Mouse (Mus musculus): ENCODE measurements around the gene Lin37.
A peak's percentile ranks its signal among the peaks of the same experiment; 100 is the strongest.

Lin37 gene

DNA sequence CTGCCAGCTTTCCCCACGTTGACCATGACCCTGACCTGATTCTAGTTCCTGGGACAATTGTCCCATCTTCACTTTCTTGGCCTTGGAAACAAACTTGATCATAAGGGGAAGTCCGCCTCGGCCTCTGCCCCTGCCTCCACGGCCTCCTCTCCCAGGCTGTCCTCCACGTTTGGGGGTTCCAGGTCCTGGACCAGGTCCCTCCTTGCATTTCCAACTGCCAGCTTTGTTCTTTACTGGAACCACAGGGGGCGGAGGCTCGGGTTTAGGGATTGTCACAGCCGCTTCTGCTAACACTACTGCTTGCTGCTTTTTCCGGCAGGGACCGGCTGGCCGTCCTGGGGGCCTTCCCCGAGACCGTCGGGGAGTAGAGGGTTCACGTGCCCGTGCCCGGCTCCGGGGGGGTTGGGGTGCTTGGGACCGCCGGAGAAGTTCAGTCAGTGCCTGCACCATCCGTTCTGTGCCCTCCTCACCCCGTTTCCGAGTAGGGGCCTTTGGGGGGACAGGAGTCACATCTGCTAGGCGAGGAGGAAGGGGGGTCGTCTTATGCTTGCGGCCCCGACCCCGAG, 26.9 kb upstream of the Lin37 start:
- peak; percentile 42 for DNase-seq

DNA sequence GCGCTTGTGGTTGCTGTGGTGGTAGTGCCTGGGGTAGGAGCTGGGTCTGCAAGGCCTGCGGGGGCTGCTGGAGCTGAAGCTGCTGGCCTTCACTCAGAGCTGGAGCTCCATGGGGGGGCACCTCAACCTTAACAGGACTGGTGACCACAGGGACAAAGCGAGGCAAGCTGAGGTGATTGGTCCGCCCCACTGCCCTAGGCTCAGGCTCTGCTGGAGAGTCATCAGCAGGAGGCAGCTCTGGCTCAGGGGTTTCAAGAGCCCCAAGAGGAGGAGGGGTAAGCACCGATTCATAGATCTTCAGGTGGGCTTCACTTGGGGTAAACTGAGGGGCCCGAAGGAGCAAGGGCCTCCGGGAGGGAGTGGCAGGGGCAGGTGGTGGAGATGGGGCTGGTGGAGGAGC, 25.5 kb upstream of the Lin37 start:
- peak; percentile 18 for DNase-seq

DNA sequence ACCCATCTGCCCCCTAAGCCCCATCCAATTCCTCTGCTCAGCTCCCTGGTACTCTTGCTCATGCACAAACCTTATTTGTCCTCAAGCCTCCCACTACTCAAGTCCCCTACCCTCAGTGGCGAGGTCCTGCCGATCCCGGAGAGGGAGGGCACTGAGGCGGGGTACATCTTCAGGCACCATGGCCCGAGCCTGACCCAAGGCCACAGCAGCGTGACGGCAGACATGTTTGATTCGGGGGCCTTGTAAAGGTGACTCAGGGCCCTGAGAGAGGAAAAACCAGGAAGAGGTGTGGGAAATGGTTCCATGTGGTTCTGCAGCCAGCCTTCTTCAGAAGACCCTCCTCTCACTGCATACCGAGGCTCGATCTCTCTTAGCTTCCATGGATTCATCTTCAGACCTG, 24.7 kb upstream of the Lin37 start:
- peak; percentile 11 for DNase-seq

DNA sequence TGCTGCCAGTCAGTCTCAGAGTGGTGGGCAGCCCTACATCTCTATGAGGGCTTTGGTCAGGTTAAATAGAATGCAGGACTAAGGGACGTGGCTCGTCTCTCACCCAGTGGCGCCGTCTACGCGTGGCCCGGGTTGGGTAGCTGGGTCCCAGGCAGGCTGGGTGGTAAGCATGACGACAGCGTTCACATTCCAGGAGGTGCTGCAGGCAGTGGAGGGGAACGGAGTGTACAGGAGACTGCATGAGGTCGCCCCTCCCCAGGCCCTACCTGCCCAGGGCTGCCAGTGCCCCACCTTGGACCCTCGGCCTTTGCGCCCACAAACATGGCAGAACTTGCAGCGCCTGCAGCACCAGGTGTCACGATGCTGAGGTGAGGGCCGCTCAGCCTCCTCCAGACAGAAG, 21.9 kb upstream of the Lin37 start:
- peak; percentile 16 for DNase-seq

DNA sequence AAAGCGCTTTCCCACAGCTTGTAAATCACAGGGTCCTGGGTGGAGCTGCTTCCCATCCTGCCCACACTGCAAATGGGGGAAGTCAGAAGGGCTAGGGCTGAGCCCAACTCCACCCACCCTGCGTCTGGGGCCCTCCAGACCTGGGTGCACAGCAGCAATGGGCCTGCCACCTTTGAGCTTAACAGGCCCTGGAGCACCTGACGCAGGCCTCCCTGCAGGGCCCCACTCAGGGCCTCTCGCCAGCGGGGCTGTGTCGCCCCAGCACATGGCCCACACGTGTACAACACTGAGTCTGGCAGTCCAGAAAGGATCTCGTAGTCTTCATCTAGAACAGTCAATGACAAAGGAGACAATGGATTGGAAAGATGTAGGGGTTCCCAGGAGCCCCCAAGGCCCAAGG, 20.3 kb upstream of the Lin37 start:
- DNase-seq = no peak

DNA sequence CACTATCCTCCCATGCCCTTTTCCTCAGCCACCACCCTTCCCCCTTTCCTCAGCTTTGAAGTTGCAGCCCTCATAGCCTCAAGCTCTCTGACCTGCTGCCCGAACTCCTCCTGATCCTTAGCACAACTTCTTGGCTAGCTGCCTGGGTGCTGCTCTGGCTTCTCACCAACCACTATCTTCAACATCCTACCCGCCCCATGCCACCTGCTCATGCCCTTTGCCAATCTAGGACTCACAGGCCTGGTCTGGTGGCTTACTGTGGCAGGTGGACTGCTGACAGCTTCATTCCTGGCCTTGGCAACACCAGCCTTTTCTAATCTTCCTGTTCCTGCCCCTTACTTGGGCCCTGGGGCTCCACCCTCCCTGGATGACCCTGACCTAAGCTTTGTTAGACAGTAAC, 13.3 kb upstream of the Lin37 start:
- DNase-seq = peak; percentile 73

DNA sequence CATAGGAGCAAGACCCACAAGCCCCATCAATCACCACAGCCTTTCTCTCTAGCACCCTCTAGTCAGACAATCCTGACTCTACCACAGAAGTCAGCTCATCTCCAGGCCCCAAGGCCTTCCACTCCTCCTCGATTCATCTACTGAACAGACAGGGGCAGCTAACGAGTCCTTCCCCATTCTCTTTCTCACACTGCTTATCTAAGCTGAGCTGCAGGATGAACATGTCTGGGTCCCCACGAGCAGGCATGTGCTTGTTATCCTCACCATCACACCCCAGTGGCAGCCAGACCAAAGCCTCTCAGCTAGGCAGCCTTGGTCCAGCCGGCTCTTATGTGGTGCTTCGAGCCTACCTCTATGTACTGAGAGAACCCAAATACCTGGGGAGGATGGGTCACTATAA, 12.8 kb upstream of the Lin37 start:
- no peak for DNase-seq

DNA sequence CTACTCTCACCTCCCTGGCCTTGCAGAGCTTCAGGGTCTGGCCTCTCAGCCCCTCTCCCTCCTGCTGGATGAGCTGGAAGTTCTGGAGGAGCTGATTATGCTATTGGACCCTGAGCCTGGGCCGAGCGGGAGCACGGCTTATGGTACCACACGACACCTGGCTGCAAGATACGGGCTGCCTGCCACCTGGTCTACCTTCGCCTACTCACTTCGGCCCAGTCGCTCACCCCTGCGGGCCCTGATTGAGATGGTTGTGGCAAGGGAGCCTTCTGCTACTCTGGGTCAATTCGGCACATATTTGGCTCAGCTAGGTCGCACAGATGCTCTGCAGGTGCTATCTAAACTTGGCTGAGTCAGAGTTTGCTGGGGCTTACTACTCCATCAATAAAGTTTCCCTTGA, 7.9 kb upstream of the Lin37 start:
- DNase-seq = no peak

DNA sequence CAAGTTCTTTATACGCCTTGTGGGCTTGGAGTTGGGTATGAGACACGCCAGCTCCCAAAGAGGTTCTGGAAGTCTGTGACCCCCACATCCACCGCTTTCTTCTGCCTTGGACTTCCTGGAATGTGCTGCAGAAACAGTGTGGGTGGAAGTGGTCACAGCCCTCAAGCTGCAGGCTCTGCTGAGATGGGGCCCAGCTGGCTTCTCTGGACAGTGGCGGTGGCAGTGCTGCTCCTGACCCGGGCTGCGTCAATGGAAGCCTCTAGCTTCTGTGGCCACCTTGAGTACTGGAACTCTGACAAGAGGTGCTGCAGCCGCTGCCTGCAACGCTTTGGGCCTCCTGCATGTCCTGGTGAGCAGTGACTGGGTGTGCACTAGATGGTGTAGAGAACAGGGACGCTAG, 6.4 kb upstream of the Lin37 start:
- DNase-seq = no peak

DNA sequence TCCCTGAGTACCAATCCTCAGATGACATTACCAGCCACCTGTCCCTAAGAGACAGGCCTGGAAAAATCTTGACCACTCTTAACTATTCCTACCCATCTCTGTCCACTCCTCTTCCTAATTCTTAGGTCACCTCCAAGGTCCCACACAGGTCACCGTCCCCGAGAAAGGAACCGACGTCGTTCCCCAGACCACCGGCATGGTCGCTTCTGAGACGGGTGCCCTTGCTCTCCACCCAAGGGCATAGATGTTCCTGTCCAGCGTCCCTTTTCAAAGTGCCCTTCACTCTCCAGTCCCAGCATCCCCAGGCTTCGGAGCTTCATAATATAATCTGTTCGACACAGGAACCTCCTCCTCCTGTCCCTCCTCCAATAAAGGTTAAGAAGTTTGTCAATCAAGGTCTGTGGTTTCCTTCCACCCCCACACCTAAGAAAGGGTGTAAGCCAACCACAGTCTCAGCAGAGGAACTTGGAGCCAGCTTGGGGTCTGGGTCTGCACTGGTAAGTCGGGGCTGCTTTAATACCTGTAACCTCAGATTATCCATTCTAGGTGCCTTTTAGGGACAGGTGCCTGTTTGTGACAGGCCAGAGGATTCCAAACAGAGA, 5.4 kb upstream of the Lin37 start, which contains the start of gene Igflr1:
Igflr1 (plus strand) TSS at position 458 of the 602 bp plus-strand sequence.
- DNase-seq = no peak

DNA sequence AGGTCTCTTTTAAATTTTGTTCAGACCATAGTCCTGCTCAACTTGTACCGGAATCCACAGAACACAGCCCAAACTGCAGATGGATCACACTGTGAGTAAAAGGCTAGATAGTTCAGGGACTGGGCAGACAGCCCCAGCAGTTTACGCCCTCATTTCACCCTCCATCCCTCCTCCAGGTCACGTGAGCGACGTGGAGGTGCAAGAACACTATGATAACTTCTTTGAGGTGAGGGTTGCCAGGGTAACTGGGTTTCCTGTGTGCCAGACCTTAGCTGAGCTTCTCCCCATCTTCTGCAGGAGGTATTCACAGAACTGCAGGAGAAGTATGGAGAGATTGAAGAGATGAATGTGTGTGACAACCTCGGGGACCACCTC, 4.3 kb upstream of the Lin37 start:
- no peak for DNase-seq

DNA sequence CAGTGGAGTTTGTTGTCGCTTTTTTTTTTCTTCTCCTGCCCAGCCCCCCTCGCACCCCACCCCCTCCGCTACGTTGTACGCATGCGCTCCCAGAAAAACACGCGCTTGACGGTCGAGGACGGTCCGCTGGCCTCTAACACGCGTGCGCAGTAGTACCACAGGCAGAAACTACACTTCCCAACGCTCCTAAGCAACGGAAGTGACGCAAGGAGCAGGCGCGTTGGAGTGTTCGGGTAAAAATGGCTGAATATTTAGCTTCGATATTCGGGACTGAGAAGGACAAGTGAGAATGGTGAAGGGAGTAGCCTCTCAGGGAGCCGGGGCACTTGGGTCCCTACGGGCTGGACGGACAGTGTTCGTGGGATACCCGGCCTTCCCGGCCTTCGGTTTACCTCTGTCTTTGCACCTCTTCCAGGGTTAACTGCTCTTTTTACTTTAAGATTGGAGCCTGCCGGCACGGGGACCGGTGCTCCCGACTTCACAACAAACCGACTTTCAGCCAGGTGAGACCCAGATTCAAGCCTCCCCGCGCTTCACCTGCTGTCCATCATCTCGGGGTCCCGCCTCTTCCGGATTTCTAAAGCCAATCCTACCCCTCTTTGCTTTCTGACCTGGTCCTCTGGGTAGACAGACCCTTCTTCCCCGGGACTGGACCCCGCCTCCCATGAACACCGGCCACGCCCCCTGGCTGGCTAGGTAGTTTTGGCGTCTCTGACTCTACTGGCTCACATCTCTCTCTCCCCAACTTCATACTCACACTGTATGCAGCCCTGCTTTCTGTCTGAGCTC, 3.7 kb upstream of the Lin37 start, which contains the start of the genes U2af1l4, Gm49396 and Psenen:
U2af1l4 (plus strand) TSS at position 185 of the 789 bp plus-strand sequence.
Gm49396 (plus strand) TSS at position 228 of the 789 bp plus-strand sequence.
Psenen (minus strand) TSS at position 511 of the 789 bp plus-strand sequence.
- peak; percentile 94 for DNase-seq

DNA sequence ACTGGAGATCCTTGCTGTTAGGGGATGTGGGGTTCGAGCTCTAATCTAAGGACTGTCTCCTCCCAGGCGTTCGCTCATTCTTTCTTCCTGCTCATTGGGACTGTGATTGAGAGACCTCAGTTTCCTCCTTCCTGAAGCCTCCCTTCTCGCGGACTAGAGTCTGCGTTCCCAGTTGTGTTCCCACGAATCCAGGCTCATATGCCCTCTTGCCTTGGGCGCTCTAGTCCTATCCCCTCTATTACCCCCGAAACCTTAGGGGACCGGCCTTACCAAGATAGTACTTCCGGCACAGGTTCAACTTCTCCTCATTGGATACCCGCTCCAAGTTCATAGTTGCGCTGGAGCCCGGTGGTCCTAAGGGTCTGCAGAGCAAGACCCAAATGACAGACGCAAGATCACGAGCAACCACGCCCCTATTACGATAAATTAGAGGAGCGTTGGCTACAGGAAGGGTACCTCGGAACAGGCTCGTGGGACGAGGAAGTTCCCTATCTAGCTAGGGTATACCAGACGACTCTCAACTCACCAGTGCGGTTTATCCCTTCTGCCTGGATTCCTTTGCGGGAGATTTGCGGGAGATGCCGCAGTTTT, 3.0 kb upstream of the Lin37 start:
- peak; percentile 58 for DNase-seq

DNA sequence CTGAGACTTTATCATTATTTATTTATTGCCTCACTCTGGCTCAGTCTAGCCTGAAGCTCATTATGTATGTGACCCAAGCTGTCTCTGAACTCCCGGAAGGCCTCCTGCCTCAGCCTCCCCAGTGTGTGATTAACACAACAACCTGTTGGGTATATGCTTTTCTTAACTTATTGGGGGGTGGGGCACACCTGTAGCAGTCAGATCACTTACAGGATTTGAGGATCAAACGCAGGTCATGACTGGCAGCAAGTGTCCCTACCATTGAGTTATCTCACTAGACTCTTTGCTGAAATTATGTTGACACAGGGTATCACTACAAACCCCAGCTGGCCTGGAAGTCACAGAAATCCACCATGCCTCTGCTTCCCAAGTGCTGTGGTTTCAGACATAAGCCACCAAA, 658 bp upstream of the Lin37 start:
- DNase-seq = no peak

DNA sequence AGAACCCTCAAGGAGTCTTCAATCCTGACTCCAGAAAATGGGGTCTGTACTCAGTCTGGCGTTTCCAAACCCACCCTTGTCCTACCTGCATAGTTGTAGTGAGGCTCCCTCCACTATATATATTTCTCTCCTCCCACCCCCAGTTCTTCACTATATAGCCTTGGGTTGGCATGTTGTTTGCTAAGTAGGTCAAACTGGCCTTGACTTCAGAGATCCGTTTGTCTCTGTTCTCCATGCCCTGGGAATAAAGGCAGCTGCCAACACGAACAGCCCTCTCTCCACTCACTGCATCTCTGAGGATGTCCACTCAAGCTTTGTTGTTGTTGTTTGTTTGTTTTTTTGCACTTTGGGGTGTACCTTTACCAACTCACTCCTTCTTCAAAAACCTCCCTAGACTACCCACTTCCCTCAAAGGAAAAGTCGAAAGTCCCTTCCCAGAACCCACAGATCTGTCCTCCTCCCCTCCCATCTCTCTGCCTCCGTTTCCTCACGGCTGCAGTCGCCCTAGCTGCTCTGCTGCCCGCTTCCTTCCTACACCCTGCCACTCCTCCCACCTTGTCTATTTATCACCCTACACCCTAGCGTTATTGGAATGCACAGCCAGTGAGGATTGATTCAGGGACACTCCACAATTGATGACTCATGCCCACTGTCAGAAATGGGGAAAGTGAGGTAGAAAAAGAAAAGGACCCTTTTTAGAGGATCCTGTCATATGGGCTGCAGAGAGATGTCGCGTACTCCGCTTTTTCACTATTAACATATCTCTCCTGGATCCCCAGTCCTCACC, 789 bp downstream of the Lin37 start:
- DNase-seq = no peak

DNA sequence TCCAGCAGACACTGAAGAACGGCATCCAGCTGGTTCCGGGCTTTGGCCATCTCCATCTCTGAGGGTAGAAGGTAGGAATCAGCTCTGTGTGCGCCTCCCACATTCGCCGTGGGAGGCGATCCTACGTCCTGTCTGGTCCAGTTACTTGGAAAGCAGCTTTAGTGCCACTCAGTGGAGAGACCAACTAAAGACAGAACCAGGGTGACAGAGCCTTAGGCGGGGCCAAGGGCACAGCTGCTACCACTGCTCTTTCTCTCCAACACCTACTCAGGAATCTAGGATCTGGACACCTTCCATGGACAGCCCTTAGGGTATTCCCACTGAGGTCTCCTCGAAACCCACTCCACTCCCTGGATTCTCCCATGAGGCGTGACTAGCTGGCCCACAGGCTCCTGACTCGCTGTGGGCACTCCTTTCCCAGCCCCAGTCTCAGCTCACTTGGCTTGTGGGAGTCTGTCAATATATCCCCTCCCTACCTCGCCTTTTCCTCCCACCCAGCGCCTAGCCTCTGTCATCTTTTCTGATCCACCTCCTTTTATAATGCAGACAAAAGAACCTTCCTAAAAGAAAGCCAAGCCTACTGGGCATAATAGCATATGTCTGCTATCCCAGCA, 1.6 kb downstream of the Lin37 start:
- DNase-seq = no peak

DNA sequence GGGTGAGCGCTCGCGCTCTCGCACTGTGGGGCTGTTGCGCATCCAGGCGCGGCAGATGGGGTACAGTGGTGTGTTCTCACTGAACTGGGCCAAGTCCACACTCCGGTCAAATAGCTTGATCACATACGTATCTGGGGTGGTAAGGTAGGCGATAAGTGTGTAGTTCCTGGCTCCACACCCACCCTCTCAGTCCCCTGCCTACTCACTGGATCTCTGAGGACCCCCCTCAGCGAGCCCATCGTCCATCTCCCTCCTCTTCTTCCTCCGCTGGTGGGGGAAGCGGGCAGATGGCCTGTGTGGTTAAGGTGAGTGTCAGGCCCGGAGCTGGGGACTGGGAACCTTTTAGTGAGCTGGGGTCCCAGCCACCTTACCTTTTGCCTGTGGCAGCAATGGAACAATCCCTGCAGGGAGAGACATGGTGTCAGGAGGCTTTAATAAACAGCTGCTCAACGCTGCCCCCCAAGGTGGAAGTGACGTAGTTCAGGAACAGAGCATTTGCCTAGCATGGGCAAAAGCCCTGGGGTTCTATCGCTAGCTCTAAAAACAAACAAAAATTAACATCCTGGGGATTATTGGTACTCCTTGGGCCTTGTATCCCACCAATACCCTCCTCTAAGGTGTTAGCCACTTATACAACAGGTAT, 2.6 kb downstream of the Lin37 start:
- no peak for DNase-seq

DNA sequence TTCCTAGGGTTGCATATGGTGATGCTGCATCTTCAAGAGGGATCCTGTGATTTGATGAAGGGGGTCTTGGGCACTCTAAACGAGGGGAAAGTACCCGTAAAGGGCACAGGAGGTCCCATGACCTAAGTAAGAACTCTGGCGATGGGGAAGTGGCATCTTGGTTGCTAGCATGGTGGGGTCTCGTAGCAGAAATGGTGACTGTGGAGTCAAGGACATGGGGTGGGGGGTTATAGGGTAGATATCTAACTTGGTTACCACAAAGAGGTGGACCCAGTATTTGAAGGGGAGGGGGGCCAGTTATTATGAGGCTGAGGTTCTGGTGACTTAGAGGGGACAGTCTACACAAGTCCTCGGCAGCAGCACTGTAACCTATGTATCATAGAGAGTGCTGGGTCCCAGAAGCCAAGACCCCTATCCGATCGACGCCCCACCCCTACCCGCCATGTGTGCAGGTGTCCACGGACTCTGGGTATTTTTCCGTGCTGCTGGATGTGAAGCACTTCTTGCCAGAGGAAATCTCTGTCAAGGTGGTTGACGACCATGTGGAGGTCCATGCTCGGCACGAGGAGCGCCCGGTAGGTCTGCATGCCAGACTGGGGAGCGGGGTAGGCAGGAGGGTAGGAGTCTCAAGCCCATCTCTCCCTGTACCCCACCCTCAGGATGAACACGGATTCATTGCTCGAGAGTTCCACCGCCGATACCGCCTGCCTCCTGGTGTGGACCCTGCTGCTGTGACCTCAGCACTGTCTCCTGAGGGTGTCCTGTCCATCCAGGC, 5.6 kb downstream of the Lin37 start:
- DNase-seq = no peak

DNA sequence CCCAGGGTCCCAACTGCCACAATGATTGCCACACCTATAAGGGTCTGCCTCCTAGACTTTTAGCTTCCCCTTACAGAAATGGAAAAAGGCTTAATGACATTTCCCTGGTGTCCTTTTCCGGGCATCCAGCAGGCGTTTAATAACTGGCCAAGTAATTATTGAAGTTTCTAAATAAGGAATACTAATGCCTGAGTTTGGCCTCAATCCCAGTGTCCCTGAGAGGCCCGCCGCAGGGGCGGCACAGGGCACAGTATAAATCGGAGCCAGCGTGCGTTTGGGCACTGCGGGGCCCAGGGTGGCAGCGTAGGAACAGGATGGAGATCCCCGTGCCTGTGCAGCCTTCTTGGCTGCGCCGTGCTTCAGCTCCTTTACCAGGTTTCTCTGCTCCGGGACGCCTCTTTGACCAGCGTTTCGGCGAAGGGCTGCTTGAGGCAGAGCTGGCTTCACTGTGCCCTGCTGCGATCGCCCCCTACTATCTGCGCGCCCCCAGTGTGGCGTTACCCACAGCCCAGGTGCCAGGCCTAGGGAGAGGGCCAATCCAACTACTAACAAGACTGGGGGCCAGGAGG, 6.5 kb downstream of the Lin37 start:
- peak; percentile 69 for DNase-seq

DNA sequence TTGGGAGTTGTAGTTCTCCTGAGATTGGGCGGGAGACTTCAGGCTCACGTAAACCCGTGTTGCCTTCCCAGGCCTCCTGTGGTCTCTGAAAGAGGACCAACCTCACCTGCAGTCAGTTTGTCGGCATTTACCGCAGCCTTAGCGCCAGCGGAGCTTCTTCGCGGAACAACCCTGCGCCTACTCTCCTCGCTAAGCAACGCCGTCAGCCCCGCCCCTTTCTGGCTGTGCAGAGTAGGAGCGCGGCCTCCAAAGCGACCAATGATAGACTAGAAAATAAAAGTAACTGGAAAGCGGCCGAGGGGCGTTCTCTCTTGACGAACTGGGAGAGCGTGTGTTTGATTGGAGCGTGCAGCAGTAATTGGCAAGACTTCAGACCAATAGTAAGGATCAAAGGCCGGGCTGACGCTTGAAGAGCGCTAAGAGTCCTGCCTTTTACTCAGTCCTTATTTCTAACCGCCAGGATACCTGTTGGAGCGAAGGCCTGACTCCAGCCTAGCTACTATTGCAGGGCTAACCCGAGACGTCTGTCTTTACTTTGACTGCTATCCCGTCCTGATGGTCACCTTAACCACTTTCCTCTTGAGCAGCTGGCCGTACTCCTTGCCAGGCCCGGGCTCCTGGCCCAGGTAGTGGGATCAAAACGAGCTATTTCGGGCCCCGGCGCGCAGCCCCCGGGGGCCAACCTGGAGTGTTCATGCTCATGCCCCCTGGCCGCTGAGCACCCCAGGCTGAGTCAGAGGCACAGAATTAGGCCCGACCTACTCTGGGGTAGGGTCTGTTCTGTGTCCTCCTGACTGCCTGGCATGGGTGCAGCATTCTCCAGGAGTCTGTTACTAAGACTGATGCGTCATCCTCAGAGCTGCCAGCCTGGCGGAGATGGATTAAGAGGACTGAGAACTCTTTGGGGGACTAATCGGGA, 7.3 kb downstream of the Lin37 start, which contains the start of the genes Hspb6 and Proser3:
Hspb6 (plus strand) TSS at position 77 of the 919 bp plus-strand sequence.
Proser3 (minus strand) TSS at position 198 of the 919 bp plus-strand sequence.
- DNase-seq = peak; percentile 96
